Mouse (Mus musculus): ENCODE results near the gene 6030458C11Rik. TPM values are rescaled to one million over a fixed set of nuclear protein-coding genes. Genes with fewer than 3 reads are reported as not detected.

6030458C11Rik gene
- polyA plus RNA-seq (2016; fragmentation: Nextera tagmentation; extraction: Ambion mirVana), result 39.9 and 40.6 TPM in 2 replicates

- Histone ChIP-seq H3K4me3 (peak within 1 kb of the TSS; percentile 91), H3K4me1 (peaks cover 21% of the 10 kb centered on the region), H3K27ac (peak within 1 kb of the TSS; percentile 79), H3K4me2 (replicated peaks) (peak within 1 kb of the TSS; percentile 69), H3K27me3 (no peaks in the 10 kb centered on the region), H3K9me3 (replicated peaks) (no peaks in the 10 kb centered on the region), H3K36me3 (peaks cover 45% of the 10 kb centered on the region), H3K9ac (peak within 1 kb of the TSS; percentile 88)
- WGBS, result under 1% methylated on average over 66 of the region's 67 CpGs
- ATAC-seq (ENCODE audit: low FRiP score), result peak; percentile 100
These were observed at the start of gene 6030458C11Rik, which contains the start of gene Drosha for GRCm38 (mm10) chr15:12824197-12824952. 6030458C11Rik (minus strand) TSS chr15:12824649. Drosha (plus strand) TSS chr15:12824815.

GRCm38 (mm10) chr15:12867269-12867668 is 42.8 kb upstream of the 6030458C11Rik start:
- H3K9ac ChIP-seq, result no peak overlapping the region
- peaks cover 57% of the 10 kb centered on the region for H3K36me3 ChIP-seq
- H3K4me3 ChIP-seq, result no peak overlapping the region
- no peaks in the 10 kb centered on the region for H3K4me1 ChIP-seq
- H3K4me2 ChIP-seq (replicated peaks), result no peak overlapping the region
- no peaks in the 10 kb centered on the region for H3K9me3 ChIP-seq (replicated peaks)
- H3K27ac ChIP-seq, result no peak overlapping the region
- no peak for ATAC-seq (ENCODE audit: low FRiP score)
- WGBS, result 86% methylated on average over 8 of the region's 8 CpGs
- no peaks in the 10 kb centered on the region for H3K27me3 ChIP-seq

- Histone ChIP-seq H3K4me1 (no peaks in the 10 kb centered on the region), H3K4me2 (replicated peaks) (no peak overlapping the region), H3K27ac (no peak overlapping the region), H3K36me3 (peaks cover 66% of the 10 kb centered on the region), H3K9ac (no peak overlapping the region), H3K9me3 (replicated peaks) (no peaks in the 10 kb centered on the region), H3K27me3 (no peaks in the 10 kb centered on the region), H3K4me3 (no peak overlapping the region)
- WGBS, result 88% methylated on average over 7 of the region's 7 CpGs
- no peak for ATAC-seq (ENCODE audit: low FRiP score)
These were observed 41.3 kb upstream of the 6030458C11Rik start for GRCm38 (mm10) chr15:12865595-12866314.

- no peaks in the 10 kb centered on the region for H3K9me3 ChIP-seq (replicated peaks)
- peaks cover 74% of the 10 kb centered on the region for H3K36me3 ChIP-seq
- H3K4me2 ChIP-seq (replicated peaks), result no peak overlapping the region
- H3K27ac ChIP-seq, result no peak overlapping the region
- no peak for ATAC-seq (ENCODE audit: low FRiP score)
- no peaks in the 10 kb centered on the region for H3K27me3 ChIP-seq
- H3K9ac ChIP-seq, result no peak overlapping the region
- no peak overlapping the region for H3K4me3 ChIP-seq
- WGBS, result 59% methylated on average over 1 of the region's 1 CpGs
- H3K4me1 ChIP-seq, result no peaks in the 10 kb centered on the region
These were observed 39.2 kb upstream of the 6030458C11Rik start for GRCm38 (mm10) chr15:12863669-12864068.

GRCm38 (mm10) chr15:12862061-12862460 is 37.6 kb upstream of the 6030458C11Rik start:
- 86% methylated on average over 3 of the region's 3 CpGs for WGBS
- Histone ChIP-seq H3K27ac (no peak overlapping the region), H3K4me1 (no peaks in the 10 kb centered on the region), H3K27me3 (no peaks in the 10 kb centered on the region), H3K4me2 (replicated peaks) (no peak overlapping the region), H3K36me3 (peaks cover 77% of the 10 kb centered on the region), H3K9me3 (replicated peaks) (no peaks in the 10 kb centered on the region), H3K9ac (no peak overlapping the region), H3K4me3 (no peak overlapping the region)
- no peak for ATAC-seq (ENCODE audit: low FRiP score)

GRCm38 (mm10) chr15:12858645-12859044 is 34.2 kb upstream of the 6030458C11Rik start:
- H3K27me3 ChIP-seq, result no peaks in the 10 kb centered on the region
- 96% methylated on average over 3 of the region's 3 CpGs for WGBS
- no peaks in the 10 kb centered on the region for H3K9me3 ChIP-seq (replicated peaks)
- peaks cover 88% of the 10 kb centered on the region for H3K36me3 ChIP-seq
- H3K9ac ChIP-seq, result no peak overlapping the region
- no peaks in the 10 kb centered on the region for H3K4me1 ChIP-seq
- H3K27ac ChIP-seq, result no peak overlapping the region
- no peak overlapping the region for H3K4me2 ChIP-seq (replicated peaks)
- H3K4me3 ChIP-seq, result no peak overlapping the region
- no peak for ATAC-seq (ENCODE audit: low FRiP score)

- Histone ChIP-seq H3K9me3 (replicated peaks) (no peaks in the 10 kb centered on the region), H3K4me1 (no peaks in the 10 kb centered on the region), H3K27ac (no peak overlapping the region), H3K9ac (no peak overlapping the region), H3K27me3 (no peaks in the 10 kb centered on the region), H3K36me3 (peaks cover 91% of the 10 kb centered on the region), H3K4me2 (replicated peaks) (no peak overlapping the region), H3K4me3 (no peak overlapping the region)
- WGBS, result 94% methylated on average over 12 of the region's 12 CpGs
- no peak for ATAC-seq (ENCODE audit: low FRiP score)
These were observed 33.5 kb upstream of the 6030458C11Rik start for GRCm38 (mm10) chr15:12857840-12858516.

GRCm38 (mm10) chr15:12856780-12857179 is 32.3 kb upstream of the 6030458C11Rik start:
- Histone ChIP-seq H3K9ac (no peak overlapping the region), H3K4me1 (no peaks in the 10 kb centered on the region), H3K27me3 (no peaks in the 10 kb centered on the region), H3K27ac (no peak overlapping the region), H3K4me3 (no peak overlapping the region), H3K36me3 (peaks cover 92% of the 10 kb centered on the region), H3K4me2 (replicated peaks) (no peak overlapping the region), H3K9me3 (replicated peaks) (no peaks in the 10 kb centered on the region)
- ATAC-seq (ENCODE audit: low FRiP score), result no peak
- WGBS, result 97% methylated on average over 6 of the region's 6 CpGs

GRCm38 (mm10) chr15:12853471-12853870 is 29.0 kb upstream of the 6030458C11Rik start:
- Histone ChIP-seq H3K27ac (no peak overlapping the region), H3K9me3 (replicated peaks) (no peaks in the 10 kb centered on the region), H3K4me2 (replicated peaks) (no peak overlapping the region), H3K36me3 (peaks cover 91% of the 10 kb centered on the region), H3K4me1 (no peaks in the 10 kb centered on the region), H3K9ac (no peak overlapping the region), H3K27me3 (no peaks in the 10 kb centered on the region), H3K4me3 (no peak overlapping the region)
- ATAC-seq (ENCODE audit: low FRiP score), result no peak
- WGBS, result 93% methylated on average over 8 of the region's 8 CpGs

- no peak for ATAC-seq (ENCODE audit: low FRiP score)
- no peak overlapping the region for H3K4me2 ChIP-seq (replicated peaks)
- H3K36me3 ChIP-seq, result peaks cover 87% of the 10 kb centered on the region
- WGBS, result 83% methylated on average over 4 of the region's 4 CpGs
- H3K9ac ChIP-seq, result no peak overlapping the region
- H3K9me3 ChIP-seq (replicated peaks), result no peaks in the 10 kb centered on the region
- H3K4me3 ChIP-seq, result no peak overlapping the region
- H3K4me1 ChIP-seq, result no peaks in the 10 kb centered on the region
- no peaks in the 10 kb centered on the region for H3K27me3 ChIP-seq
- H3K27ac ChIP-seq, result no peak overlapping the region
These were observed 24.9 kb upstream of the 6030458C11Rik start for GRCm38 (mm10) chr15:12849373-12849772.

GRCm38 (mm10) chr15:12848196-12848975 is 23.9 kb upstream of the 6030458C11Rik start:
- Histone ChIP-seq H3K9ac (no peak overlapping the region), H3K27ac (no peak overlapping the region), H3K27me3 (no peaks in the 10 kb centered on the region), H3K4me2 (replicated peaks) (no peak overlapping the region), H3K4me3 (no peak overlapping the region), H3K9me3 (replicated peaks) (no peaks in the 10 kb centered on the region), H3K4me1 (no peaks in the 10 kb centered on the region), H3K36me3 (peaks cover 87% of the 10 kb centered on the region)
- no peak for ATAC-seq (ENCODE audit: low FRiP score)
- 86% methylated on average over 11 of the region's 11 CpGs for whole genome bisulfite sequencing

GRCm38 (mm10) chr15:12842833-12843232 is 18.4 kb upstream of the 6030458C11Rik start:
- no peaks in the 10 kb centered on the region for H3K4me1 ChIP-seq
- no peak overlapping the region for H3K4me3 ChIP-seq
- H3K27me3 ChIP-seq, result no peaks in the 10 kb centered on the region
- no peaks in the 10 kb centered on the region for H3K9me3 ChIP-seq (replicated peaks)
- peaks cover 84% of the 10 kb centered on the region for H3K36me3 ChIP-seq
- no peak overlapping the region for H3K4me2 ChIP-seq (replicated peaks)
- 82% methylated on average over 7 of the region's 7 CpGs for WGBS
- H3K9ac ChIP-seq, result no peak overlapping the region
- ATAC-seq (ENCODE audit: low FRiP score), result no peak
- no peak overlapping the region for H3K27ac ChIP-seq
